Mouse (Mus musculus): ENCODE data around the gene Hfe2. TPM values are rescaled to one million over a fixed set of nuclear protein-coding genes. Genes with fewer than 3 reads are reported as not detected.

Hfe2 gene
- total RNA-seq, 1 experiment from 2014 or later = not detected

DNA sequence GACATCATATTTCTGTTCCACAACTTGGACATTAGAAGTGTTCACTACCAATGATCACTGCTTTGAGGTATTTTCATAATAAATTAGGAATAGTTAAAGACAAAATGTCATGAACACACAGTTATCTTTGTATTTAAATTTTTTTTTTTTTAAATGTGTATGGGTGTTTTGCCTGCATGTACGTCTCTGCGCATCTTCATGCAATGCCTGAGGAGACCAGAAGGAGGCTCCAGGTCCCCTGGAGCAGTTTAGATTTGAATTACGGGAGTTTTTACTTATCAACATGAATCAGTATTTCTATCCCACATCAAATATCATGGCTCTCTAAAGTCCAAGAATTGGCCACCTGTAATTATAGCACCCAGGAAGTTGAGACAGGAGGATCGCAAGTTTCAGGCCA, 2.8 kb upstream of the Hfe2 start:
- no peak for ATAC-seq (ENCODE audit: extremely low read depth, insufficient number of reproducible peaks, low FRiP score, poor library complexity, severe bottlenecking)

DNA sequence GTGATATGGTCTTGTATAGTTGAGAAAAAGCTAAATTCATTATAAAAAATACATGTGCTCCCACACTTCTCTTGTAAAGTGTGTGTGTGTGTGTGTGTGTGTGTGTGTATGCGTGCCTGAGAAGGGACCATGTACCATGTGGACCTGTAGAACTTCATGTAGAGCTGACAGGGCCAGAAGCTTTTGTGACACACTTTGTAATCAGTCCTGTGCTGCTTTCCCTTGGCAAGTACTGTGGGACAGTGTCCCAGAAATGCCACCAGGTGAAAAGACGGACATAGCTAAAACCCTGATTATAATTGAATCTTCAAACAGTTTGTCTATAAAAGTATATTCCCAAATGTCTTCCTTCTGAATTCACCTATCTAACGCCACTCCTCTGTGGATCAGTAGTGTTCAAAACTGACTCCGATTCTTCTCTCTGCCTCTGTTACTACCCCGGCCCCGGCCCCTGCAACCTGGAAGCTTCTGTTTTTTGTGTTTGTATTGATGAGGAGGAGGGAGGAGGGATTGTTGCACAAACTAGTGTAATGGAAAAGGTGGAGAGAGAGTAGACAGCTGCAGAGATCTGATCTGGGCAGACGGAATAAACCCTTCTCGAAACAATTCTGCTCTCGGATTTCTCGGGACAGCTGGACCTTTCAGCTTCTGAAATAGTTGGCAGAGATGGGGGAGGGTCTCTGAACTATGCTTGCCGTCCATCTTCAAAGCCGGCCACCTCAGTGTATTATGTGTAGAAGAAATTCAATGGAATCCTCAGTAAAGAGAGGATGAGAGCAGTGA, 753 bp upstream of the Hfe2 start:
- no peak for ATAC-seq (ENCODE audit: extremely low read depth, insufficient number of reproducible peaks, low FRiP score, poor library complexity, severe bottlenecking)

DNA sequence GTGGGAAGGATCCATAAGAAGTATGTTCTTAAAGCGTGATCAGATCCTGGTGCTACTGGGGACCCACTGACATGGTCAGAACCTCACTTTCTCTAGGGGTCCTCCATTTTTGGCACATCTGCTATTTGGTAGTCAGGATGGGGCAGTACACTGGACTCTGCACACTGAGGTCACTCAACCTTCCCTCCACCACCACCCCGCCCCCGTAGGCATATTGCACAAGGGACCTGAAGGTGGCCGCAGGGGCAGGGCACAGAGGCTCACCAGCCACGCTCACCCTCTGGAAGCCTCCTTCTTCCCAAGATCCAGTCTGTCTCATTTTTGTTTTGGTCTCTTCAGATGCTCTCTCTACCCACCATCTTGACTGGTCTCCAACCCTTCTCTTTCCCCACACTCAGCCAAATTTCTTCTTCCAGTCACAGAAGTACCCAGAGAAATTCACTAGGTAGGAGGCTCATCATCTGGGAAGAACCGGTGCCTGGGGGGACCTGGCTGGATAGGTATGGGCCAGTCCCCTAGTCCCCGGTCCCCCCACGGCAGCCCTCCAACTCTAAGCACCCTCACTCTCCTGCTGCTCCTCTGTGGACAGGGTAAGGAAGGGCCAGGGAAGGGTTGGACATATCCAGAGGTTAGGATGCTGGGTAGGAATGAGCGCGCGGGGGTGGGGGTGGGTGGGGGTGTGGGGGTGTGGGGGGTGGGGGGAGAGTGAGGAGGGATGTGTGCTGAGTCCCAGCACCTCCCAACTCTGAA, 1.2 kb downstream of the Hfe2 start:
- ATAC-seq (ENCODE audit: extremely low read depth, insufficient number of reproducible peaks, low FRiP score, poor library complexity, severe bottlenecking) = no peak

DNA sequence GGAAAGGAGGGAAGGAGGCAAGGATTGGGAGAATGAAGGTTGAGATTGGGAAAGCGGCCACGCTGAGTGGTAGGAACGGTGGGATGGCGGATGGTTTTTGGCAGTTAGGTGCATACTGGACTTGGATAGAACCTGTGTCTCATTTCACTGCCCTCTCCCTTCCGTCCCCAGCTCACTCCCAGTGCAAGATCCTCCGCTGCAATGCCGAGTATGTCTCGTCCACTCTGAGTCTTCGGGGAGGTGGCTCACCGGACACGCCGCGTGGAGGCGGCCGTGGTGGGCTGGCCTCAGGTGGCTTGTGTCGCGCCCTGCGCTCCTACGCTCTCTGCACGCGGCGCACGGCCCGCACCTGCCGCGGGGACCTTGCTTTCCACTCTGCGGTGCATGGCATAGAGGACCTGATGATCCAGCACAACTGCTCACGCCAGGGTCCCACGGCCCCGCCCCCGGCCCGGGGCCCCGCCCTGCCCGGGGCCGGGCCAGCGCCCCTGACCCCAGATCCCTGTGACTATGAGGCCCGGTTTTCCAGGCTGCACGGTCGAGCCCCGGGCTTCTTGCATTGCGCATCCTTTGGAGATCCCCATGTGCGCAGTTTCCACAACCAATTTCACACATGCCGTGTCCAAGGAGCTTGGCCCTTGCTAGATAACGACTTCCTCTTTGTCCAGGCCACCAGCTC, 2.0 kb downstream of the Hfe2 start:
- ATAC-seq (ENCODE audit: extremely low read depth, insufficient number of reproducible peaks, low FRiP score, poor library complexity, severe bottlenecking) = no peak

DNA sequence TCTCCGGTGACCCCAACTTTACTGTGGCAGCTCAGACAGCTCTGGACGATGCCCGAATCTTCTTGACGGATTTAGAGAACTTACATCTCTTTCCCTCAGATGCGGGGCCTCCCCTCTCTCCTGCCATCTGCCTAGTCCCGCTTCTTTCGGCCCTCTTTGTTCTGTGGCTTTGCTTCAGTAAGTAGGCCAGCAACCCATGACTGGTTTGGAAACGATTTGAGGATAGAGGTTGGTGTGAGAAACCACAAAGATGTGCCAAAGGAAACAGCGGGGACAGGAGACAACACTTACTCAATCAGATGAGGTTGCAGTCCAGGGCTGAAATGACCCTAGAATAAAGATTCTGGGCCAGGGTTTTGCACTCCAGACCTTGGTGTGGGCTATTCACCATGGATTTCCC, 3.5 kb downstream of the Hfe2 start:
- ATAC-seq (ENCODE audit: extremely low read depth, insufficient number of reproducible peaks, low FRiP score, poor library complexity, severe bottlenecking) = no peak

DNA sequence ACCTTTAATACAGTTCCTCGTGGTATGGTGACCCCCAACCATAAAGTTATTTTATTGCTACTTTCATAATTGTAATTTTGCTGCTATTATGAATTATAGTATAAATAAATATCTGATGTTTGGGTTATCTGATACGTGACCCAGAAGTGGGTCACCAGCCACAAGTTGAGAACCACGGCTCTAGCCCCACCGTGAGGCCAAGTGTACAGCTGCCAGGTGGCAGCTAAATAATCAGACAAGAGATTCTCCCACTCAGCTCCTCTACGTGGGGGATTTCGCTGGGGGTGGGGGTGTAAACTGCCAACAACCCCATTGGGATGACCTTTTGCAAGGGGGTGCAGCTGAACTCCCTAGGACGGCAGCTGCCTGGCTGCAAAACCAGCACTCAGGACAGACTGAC, 7.1 kb downstream of the Hfe2 start:
- ATAC-seq (ENCODE audit: extremely low read depth, insufficient number of reproducible peaks, low FRiP score, poor library complexity, severe bottlenecking) = no peak

DNA sequence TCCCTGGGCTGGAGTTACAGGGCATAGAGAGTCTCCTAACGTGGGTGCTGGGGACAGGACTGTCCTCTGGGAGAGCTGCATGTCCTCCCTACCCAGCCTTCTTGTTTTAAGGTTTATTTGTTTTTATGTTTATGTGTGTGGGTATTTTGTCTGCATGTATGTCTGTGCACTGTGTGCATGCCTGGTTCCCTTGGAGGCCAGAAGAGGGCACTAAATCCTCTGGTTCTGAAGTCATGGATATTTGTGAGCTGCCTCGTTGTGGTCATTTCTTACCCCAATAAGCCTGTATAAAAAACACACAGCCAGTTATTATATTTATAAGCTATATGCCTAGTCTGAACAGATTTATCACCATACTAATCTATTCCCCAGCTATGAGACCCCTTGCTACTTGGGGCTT, 9.3 kb downstream of the Hfe2 start:
- ATAC-seq (ENCODE audit: extremely low read depth, insufficient number of reproducible peaks, low FRiP score, poor library complexity, severe bottlenecking) = no peak

DNA sequence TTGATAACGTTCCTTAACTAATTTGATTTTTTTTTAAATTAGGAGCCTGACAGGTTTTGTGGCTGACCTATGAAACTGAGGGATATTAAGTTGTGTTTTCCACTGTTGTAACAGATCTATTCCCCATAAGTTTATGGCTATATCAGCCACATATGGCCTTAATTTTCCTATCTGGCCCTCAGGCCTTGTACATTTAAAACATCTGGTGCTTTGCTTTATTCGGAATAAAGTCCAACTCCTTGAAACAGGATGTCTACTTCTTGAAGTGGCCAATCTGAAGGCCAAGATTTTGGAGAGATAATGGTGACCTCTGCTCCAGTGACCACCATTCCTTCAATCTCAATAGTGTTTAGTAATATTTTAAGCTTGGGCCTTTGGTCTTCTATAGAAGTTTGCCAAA, 14.3 kb downstream of the Hfe2 start:
- ATAC-seq (ENCODE audit: extremely low read depth, insufficient number of reproducible peaks, low FRiP score, poor library complexity, severe bottlenecking) = no peak

DNA sequence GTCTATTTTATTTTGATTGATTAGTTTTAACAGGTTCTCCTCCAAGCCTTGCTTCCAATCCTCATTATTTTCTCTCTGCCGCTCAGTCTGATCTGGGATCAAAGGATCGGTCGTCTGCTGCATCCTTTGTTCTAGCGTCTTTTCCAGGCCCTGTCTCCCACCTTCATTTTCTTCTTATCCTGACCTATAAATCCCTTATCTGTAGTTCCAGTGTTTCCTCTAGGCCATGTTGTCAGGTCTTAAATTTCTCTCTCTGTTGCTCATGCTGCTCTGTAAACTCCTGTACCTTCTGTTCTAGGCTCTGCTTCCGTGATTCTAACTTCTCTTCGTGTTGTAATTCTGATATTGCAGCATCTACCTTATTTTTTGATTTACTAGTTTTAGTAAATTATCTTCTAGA, 15.8 kb downstream of the Hfe2 start:
- ATAC-seq (ENCODE audit: extremely low read depth, insufficient number of reproducible peaks, low FRiP score, poor library complexity, severe bottlenecking) = no peak

DNA sequence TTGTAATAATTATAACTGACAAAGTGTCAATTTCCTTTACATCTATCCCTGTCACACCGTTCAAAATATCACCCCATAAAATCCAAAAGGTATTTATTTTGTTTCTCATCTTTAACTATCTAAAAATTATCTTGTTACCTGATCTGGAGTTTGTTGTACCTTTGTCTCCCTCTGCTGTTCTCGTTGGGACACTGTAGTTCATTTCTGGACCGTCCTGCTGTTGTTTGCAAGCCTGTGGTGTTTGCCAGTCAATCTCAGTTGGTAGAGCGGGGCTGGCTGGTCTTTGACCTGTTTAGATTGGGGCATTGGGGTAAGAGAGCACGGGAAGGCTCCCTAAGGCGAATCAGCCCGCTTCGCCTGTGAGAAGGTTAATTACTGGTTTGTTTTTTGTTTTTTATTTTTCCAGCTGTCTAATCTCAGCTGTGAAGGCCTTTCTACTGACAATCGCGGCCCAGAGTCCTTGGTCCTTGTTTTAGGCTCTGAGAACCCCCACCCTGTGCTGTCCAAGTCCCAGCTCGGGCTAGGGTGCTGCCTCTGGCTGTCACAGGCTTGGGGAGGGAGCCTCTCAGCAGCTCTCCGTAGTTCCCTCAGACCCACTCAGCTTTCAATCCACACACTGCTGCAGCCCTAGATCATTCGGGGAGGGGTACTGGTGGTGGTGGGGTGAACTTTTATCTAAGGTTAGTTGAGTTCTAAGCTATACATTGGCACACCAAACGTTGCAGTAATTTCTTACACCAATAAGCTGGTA, 16.5 kb downstream of the Hfe2 start:
- ATAC-seq (ENCODE audit: extremely low read depth, insufficient number of reproducible peaks, low FRiP score, poor library complexity, severe bottlenecking) = no peak

DNA sequence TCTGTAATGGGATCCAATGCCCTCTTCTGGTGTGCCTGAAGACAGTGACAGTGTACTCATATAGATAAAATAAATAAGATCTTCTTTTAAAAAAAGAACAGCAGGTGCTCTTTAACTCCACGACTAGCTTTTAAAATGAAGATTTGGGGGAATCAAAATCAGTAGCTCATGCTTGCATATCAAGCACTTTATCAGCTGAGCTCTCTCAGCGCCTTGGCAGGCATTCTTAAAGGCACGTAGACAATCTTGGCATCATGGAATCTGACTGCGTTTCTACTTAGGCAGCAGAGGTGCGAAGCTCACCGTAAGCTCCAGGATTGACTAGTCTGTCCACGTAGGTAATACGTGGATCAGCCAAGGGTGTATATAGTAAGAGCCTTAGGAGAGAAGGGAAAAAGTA, 17.6 kb downstream of the Hfe2 start:
- ATAC-seq (ENCODE audit: extremely low read depth, insufficient number of reproducible peaks, low FRiP score, poor library complexity, severe bottlenecking) = no peak

DNA sequence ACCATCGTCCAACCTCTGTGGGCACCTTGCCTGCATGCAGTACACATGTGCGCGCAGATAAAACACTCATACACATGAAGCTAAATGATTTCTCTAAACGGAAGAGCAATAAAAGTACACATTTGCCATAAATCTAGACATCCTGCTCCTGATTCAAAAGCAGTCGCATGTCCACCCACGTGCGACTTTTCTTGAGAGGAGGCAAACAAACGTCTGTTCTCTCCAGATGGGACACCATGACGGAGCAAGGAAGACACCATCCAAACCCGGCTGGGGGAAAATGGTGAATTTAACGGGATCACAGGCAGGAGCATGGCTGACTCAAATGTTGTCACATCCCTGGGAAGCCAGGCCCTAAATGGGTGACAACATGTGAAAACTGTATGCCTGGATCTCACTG, 18.4 kb downstream of the Hfe2 start:
- ATAC-seq (ENCODE audit: extremely low read depth, insufficient number of reproducible peaks, low FRiP score, poor library complexity, severe bottlenecking) = no peak

DNA sequence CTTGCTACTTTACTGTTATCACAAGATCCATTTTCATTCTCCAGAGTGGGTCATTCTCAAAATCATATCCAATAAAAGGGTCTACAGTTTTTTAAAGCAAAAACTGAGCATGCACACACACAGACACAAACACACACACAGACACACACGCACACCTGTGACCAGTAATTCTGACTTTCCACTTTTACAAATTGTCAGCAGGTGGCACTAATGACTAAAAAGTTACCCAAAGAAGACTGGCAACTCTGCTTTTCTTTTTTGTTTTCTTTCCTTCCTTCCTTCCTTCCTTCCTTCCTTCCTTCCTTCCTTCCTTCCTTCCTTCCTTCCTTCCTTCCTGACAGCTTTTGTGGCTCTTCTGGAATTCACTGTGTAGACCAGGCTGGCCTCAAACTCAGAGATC, 20.6 kb downstream of the Hfe2 start:
- ATAC-seq (ENCODE audit: extremely low read depth, insufficient number of reproducible peaks, low FRiP score, poor library complexity, severe bottlenecking) = no peak

DNA sequence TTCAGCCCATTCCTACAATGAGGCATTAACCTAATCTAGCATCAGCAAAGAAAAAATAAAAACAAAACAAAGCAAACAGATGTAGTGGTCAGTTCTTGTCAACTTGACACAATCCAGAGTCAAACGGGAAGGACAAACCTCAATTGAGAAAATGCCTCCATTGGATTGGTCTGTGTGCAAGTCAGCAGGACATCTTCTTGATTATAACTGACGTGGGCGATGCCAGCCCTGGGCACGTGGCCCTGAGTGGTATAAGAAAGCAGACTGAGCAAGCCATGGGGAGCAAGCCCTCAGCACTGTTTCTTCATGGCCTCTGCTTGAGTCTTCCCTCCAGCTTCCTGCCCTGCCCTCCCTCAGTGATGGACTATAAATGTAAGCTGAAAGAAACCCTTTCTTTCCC, 21.9 kb downstream of the Hfe2 start:
- no peak for ATAC-seq (ENCODE audit: extremely low read depth, insufficient number of reproducible peaks, low FRiP score, poor library complexity, severe bottlenecking)

DNA sequence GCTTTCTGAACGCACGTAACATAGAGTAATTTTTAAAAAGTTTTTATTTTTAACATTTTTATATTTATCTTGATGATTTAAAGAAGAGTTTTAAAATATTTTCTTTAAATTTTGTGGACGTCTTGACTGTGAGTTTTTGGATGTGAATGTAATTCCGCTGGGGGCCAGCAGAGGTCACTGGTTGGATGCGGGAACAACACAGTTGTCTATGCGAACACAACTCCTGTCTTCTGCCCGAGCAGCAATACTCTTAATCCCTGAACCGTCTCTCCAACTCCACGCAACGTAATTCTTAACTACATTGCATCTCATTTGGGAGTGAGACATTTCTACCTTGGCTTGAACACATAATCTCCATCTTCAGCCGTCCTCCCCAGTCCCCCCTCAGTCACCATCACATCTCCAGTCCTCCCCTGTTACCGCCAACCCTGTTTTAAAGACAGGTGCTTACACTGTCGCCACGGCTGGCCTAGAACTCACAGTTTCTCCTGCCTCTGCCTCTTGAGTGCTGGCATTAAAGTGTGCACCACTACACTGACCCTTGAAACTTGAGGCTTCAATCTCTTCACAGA, 22.5 kb downstream of the Hfe2 start:
- peak; percentile 75 for ATAC-seq (ENCODE audit: extremely low read depth, insufficient number of reproducible peaks, low FRiP score, poor library complexity, severe bottlenecking)

DNA sequence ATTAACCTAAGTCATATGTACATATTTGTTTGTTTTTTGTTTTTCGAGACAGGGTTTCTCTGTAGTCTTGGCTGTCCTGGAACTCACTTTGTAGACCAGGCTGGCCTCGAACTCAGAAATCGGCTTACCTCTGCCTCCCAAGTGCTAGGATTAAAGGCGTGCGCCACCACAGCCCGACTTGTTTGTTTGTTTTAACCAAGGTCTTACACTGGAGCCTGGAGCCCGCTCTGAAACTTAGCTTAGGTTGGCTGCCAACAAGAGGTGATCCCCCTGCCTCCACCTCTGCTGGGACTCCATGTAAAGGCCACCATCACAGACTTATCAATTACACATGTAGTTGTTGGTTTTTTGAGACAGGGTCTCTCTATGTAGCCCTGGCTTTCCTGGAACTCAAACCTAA, 23.9 kb downstream of the Hfe2 start:
- no peak for ATAC-seq (ENCODE audit: extremely low read depth, insufficient number of reproducible peaks, low FRiP score, poor library complexity, severe bottlenecking)

DNA sequence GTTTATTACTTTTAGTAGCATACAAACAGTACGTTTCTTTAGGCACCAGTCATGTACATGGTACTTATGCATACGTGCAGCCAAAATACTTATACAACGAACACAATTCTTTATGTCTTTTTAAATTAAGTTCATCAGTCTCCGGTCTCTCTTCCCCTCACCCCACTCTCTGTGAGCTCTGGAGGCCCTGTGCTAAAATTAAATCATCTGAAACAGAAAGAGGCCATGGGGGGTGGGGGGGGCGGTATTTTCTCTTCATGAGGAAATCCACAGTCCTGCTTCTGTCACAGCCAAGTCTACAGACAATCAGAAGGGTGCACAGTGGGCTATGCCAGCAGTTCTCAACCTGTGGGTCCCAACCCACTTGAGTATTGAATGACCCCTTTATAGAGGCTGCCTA, 24.4 kb downstream of the Hfe2 start:
- no peak for ATAC-seq (ENCODE audit: extremely low read depth, insufficient number of reproducible peaks, low FRiP score, poor library complexity, severe bottlenecking)

DNA sequence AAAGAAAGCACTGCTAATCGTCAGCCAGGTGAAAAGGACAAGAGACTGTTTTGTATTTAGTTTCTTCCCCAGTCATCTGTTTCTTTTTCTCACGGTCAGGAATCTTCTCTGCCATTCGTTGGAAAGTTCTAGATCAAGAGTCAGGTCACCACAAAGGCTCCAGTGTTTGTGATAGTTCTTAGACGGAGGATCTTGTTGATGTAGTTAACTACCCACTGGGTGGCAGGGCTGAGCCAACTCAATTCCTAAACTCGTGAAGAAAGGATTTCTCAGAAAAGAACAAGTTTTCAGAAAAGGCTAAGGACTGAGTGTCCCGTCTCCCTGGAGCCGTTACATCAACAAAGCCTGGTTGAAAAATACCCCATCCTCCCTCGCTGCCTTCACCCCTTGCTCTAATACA, 26.2 kb downstream of the Hfe2 start:
- peak; percentile 71 for ATAC-seq (ENCODE audit: extremely low read depth, insufficient number of reproducible peaks, low FRiP score, poor library complexity, severe bottlenecking)

DNA sequence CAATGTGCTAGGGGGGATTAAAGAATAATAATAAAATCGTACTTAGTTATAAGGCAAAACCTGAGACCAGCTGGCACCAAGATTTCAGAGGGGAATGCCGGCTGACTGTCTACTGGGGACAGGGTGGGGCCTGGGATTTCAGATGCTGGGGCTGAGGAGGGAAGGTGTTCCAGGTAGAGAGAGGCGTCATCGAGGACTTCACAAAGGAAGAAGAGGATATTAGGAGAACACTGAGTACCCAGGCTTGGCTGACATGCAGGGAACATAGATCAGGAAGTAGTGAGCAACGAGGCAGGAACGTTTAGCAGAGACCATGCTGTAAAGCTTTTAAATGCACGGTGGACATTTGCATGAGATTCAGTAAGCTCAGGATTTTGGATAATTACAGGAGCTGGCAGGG, 26.9 kb downstream of the Hfe2 start:
- ATAC-seq (ENCODE audit: extremely low read depth, insufficient number of reproducible peaks, low FRiP score, poor library complexity, severe bottlenecking) = no peak

Data from neutrophil, adult 5-6 weeks (primary cell).